Mouse (Mus musculus): ENCODE measurements around the gene Sytl3. TPM values are rescaled to one million over a fixed set of nuclear protein-coding genes. Genes with fewer than 3 reads are reported as not detected.
"Not testable (repeated sequence)": the region's sequence is repeated elsewhere in the genome, so short reads cannot be mapped to it uniquely, and the experiment has no call there.

Gene Sytl3
- total and polyA plus RNA-seq, 2 experiments from 2014 or later = 0.18 TPM; not detected in 1

- not testable (repeated sequence) for H3K9ac ChIP-seq (replicated peaks; ENCODE audit: low read depth, low read length); H3K27me3 ChIP-seq (ENCODE audit: control insufficient read depth, insufficient read depth, low read length); H3K9me3 ChIP-seq (replicated peaks; ENCODE audit: control insufficient read depth, low read length); H3K36me3 ChIP-seq (replicated peaks; ENCODE audit: control insufficient read depth, insufficient read depth, low read length); DNase-seq (ENCODE audit: low spot score); H3K27ac ChIP-seq (ENCODE audit: low read depth); H3K4me1 ChIP-seq (ENCODE audit: control insufficient read depth, insufficient read depth); H3K4me2 ChIP-seq (ENCODE audit: low read depth, low read length); H3K4me3 ChIP-seq (ENCODE audit: low read depth, low read length); ATAC-seq (ENCODE audit: insufficient read depth, low read depth)
- WGBS = 91% methylated on average over 3 of the region's 4 CpGs
Observed at GRCm38 (mm10) chr17:6689344-6689743, 30.5 kb downstream of the Sytl3 start.

DNA sequence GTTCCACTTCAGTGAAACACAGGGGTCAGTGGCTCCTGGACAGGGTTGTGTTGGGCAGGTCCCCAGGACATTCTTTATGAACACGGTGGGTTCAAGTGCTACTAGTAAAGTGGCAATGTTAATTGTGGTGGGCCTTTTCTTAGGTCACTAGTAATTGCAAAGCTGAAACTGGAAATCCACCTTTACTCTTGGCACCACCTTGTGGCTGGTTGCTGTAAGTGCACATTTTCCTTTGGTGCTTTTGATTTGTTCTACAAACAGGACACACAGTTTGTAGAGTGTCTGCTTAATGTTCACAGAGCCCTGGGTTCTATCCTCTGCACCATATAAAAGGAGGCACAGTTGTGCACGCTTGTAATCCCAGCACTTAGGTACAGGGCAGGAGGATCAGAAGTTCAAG is 32.7 kb downstream of the Sytl3 start:
- not testable (repeated sequence) for H3K27me3 ChIP-seq (ENCODE audit: control insufficient read depth, insufficient read depth, low read length); H3K36me3 ChIP-seq (replicated peaks; ENCODE audit: control insufficient read depth, insufficient read depth, low read length); ATAC-seq (ENCODE audit: insufficient read depth, low read depth); H3K4me2 ChIP-seq (ENCODE audit: low read depth, low read length); H3K9me3 ChIP-seq (replicated peaks; ENCODE audit: control insufficient read depth, low read length); H3K4me1 ChIP-seq (ENCODE audit: control insufficient read depth, insufficient read depth); H3K27ac ChIP-seq (ENCODE audit: low read depth); H3K4me3 ChIP-seq (ENCODE audit: low read depth, low read length); H3K9ac ChIP-seq (replicated peaks; ENCODE audit: low read depth, low read length)
- 4% methylated on average over 2 of the region's 2 CpGs for WGBS
- peak; percentile 23 for DNase-seq (ENCODE audit: low spot score)
- peak; percentile 82 for TF ChIP-seq CTCF (IDR thresholded peaks at IDR 0.05; ENCODE audit: low read depth)

DNA sequence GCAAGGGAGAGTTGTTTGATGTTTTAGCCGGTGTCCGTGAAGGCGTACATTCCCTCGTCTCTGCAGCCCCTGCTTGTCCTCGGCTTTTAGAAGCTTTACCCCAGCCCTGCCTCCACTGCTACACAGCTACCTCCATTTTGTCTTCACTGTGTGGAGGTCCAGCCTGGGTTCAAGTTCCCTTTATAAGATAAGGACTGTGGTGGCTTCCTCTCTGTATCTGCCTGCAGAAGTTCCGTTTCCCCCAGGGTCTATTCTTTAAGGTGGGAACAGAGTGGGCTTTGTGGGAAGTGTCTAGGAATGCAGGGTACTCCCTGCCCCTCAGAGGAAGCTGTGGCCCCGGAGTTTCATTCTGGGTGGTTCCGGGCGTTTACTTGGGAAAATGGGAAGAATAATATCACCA is 36.8 kb downstream of the Sytl3 start:
- H3K4me3 ChIP-seq (ENCODE audit: low read depth, low read length); H3K4me2 ChIP-seq (ENCODE audit: low read depth, low read length); H3K27me3 ChIP-seq (ENCODE audit: control insufficient read depth, insufficient read depth, low read length); ATAC-seq (ENCODE audit: insufficient read depth, low read depth); H3K9me3 ChIP-seq (replicated peaks; ENCODE audit: control insufficient read depth, low read length); H3K4me1 ChIP-seq (ENCODE audit: control insufficient read depth, insufficient read depth); H3K9ac ChIP-seq (replicated peaks; ENCODE audit: low read depth, low read length); H3K27ac ChIP-seq (ENCODE audit: low read depth); H3K36me3 ChIP-seq (replicated peaks; ENCODE audit: control insufficient read depth, insufficient read depth, low read length); DNase-seq (ENCODE audit: low spot score): not testable (repeated sequence)
- 70% methylated on average over 9 of the region's 9 CpGs for WGBS

DNA sequence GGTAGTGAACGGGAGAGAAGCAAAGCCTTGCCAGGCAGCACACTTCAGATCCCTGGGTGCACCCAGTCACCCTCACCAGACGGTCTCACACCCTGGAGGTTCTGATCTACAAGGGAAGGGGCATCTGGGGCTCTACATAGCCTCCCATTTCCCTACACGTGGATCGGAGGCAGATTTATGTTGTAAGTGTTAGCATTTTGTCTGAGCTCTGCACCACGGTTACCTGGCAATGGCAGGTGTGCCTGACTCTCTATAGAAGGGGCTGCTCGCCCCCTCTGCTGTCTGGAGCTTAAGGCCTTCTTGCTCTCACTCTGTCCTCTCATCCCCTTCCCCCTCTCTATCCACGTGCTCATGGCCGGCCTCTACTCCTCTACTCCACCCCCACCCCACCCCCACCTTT is 37.6 kb downstream of the Sytl3 start:
- DNase-seq (ENCODE audit: low spot score) = peak; percentile 3
- not testable (repeated sequence) for H3K27ac ChIP-seq (ENCODE audit: low read depth); H3K4me2 ChIP-seq (ENCODE audit: low read depth, low read length); H3K4me3 ChIP-seq (ENCODE audit: low read depth, low read length); H3K9me3 ChIP-seq (replicated peaks; ENCODE audit: control insufficient read depth, low read length); H3K36me3 ChIP-seq (replicated peaks; ENCODE audit: control insufficient read depth, insufficient read depth, low read length); H3K9ac ChIP-seq (replicated peaks; ENCODE audit: low read depth, low read length); H3K27me3 ChIP-seq (ENCODE audit: control insufficient read depth, insufficient read depth, low read length); ATAC-seq (ENCODE audit: insufficient read depth, low read depth); H3K4me1 ChIP-seq (ENCODE audit: control insufficient read depth, insufficient read depth)
- WGBS = 55% methylated on average over 7 of the region's 8 CpGs

GRCm38 (mm10) chr17:6697224-6697775 is 38.4 kb downstream of the Sytl3 start:
- H3K9ac ChIP-seq (replicated peaks; ENCODE audit: low read depth, low read length); H3K27ac ChIP-seq (ENCODE audit: low read depth); H3K9me3 ChIP-seq (replicated peaks; ENCODE audit: control insufficient read depth, low read length); H3K4me3 ChIP-seq (ENCODE audit: low read depth, low read length); H3K4me2 ChIP-seq (ENCODE audit: low read depth, low read length); H3K4me1 ChIP-seq (ENCODE audit: control insufficient read depth, insufficient read depth); H3K27me3 ChIP-seq (ENCODE audit: control insufficient read depth, insufficient read depth, low read length); H3K36me3 ChIP-seq (replicated peaks; ENCODE audit: control insufficient read depth, insufficient read depth, low read length): not testable (repeated sequence)
- DNase-seq (ENCODE audit: low spot score) = peak; percentile 50
- peak; percentile 62; the same call in 1 of the 2 replicates for ATAC-seq (ENCODE audit: insufficient read depth, low read depth)
- peak; percentile 49 for TF ChIP-seq CTCF (IDR thresholded peaks at IDR 0.05; ENCODE audit: low read depth)
- 83% methylated on average over 2 of the region's 4 CpGs for WGBS

DNA sequence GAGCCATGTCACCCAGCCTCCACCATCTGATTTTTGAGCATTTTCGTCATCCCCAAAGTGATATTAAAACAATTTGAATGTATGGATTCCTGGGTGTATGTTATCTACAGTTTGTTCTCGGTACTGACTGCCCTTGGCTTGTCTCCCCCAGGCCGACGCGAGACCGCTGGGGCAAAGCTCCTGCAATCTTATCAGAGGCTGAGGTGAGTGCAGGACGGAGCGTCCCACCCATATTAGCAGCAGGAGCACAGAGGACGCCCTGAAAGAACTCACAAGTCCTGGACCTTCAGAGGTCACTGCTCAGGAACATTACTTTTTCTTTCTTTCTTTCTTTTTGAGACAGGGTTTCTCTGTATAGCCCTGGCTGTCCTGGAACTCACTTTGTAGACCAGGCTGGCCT is 40.6 kb downstream of the Sytl3 start:
- not testable (repeated sequence) for H3K9ac ChIP-seq (replicated peaks; ENCODE audit: low read depth, low read length); H3K4me2 ChIP-seq (ENCODE audit: low read depth, low read length); H3K27ac ChIP-seq (ENCODE audit: low read depth); H3K27me3 ChIP-seq (ENCODE audit: control insufficient read depth, insufficient read depth, low read length); H3K9me3 ChIP-seq (replicated peaks; ENCODE audit: control insufficient read depth, low read length); H3K36me3 ChIP-seq (replicated peaks; ENCODE audit: control insufficient read depth, insufficient read depth, low read length); H3K4me1 ChIP-seq (ENCODE audit: control insufficient read depth, insufficient read depth); ATAC-seq (ENCODE audit: insufficient read depth, low read depth); H3K4me3 ChIP-seq (ENCODE audit: low read depth, low read length); DNase-seq (ENCODE audit: low spot score)
- 34% methylated on average over 8 of the region's 9 CpGs for WGBS

DNA sequence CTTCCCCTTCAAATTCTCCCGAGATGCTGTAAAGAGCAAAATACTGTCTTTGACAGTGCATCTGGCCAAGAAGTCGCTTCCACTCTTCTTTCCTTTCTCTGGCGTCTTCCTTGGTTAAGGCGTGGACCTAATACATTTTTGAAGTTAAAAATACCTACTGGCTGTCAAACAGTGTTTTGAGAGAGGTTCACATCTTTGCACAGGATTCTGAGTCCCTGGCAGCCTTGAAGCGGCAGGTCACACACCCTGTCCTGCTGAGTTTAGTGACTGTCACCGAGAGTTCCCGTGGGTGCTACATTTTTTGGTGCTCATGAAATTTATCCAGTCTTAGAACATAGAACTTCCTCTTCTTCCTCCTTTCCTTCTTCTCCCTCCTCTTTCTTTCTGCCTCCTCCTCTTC is 41.2 kb downstream of the Sytl3 start:
- not testable (repeated sequence) for H3K9ac ChIP-seq (replicated peaks; ENCODE audit: low read depth, low read length); H3K4me1 ChIP-seq (ENCODE audit: control insufficient read depth, insufficient read depth); H3K27me3 ChIP-seq (ENCODE audit: control insufficient read depth, insufficient read depth, low read length); H3K4me3 ChIP-seq (ENCODE audit: low read depth, low read length); H3K27ac ChIP-seq (ENCODE audit: low read depth); H3K4me2 ChIP-seq (ENCODE audit: low read depth, low read length); DNase-seq (ENCODE audit: low spot score); H3K36me3 ChIP-seq (replicated peaks; ENCODE audit: control insufficient read depth, insufficient read depth, low read length); ATAC-seq (ENCODE audit: insufficient read depth, low read depth); H3K9me3 ChIP-seq (replicated peaks; ENCODE audit: control insufficient read depth, low read length)
- 65% methylated on average over 3 of the region's 7 CpGs for WGBS

GRCm38 (mm10) chr17:6702625-6703221 is 43.8 kb downstream of the Sytl3 start:
- H3K36me3 ChIP-seq (replicated peaks; ENCODE audit: control insufficient read depth, insufficient read depth, low read length); H3K4me1 ChIP-seq (ENCODE audit: control insufficient read depth, insufficient read depth); H3K9me3 ChIP-seq (replicated peaks; ENCODE audit: control insufficient read depth, low read length); H3K4me3 ChIP-seq (ENCODE audit: low read depth, low read length); H3K27me3 ChIP-seq (ENCODE audit: control insufficient read depth, insufficient read depth, low read length); H3K9ac ChIP-seq (replicated peaks; ENCODE audit: low read depth, low read length); DNase-seq (ENCODE audit: low spot score); H3K4me2 ChIP-seq (ENCODE audit: low read depth, low read length); H3K27ac ChIP-seq (ENCODE audit: low read depth): not testable (repeated sequence)
- 13% methylated on average over 2 of the region's 8 CpGs for WGBS
- peak; percentile 52 for ATAC-seq (ENCODE audit: insufficient read depth, low read depth)
